Mouse (Mus musculus) adrenal gland, postnatal 14 days (tissue): ENCODE results near the gene Cavin3. TPM values are rescaled to one million over a fixed set of nuclear protein-coding genes. Genes with fewer than 3 reads are reported as not detected.

Source experiments
- DNase-seq: peaks from one replicate; pipeline ENCODE4 v3.0.0; 2021; ENCODE audit warnings: mixed read lengths
- long read RNA-seq, 2 experiments: library from polyadenylated mRNA; stranded (forward); transcript quantifications; one replicate each; pipeline ENCODE4 v2.0.0; 2021
- total RNA-seq: library from RNA; stranded (reverse); gene quantifications from 2 replicates; pipeline ENCODE4 v1.2.3, GENCODE M21; 2021

Gene Cavin3
- 62.7 and 66.2 TPM in 2 replicates for total RNA-seq
- long read RNA-seq, experiment 1, transcript Cavin3-201 (2 exons, 1,662 nt) = major isoform, 243 of 250 reads
- long read RNA-seq, experiment 1, partial matches to known transcripts = 3 of 250 reads
- long read RNA-seq, experiment 1, other reads (novel, unspliced or antisense) = 4 of 250 reads
- long read RNA-seq, experiment 2, transcript Cavin3-201 (2 exons, 1,662 nt) = major isoform, 169 of 173 reads
- long read RNA-seq, experiment 2, partial matches to known transcripts = 0 of 173 reads
- long read RNA-seq, experiment 2, other reads (novel, unspliced or antisense) = 4 of 173 reads

GRCm38 (mm10) chr7:105481505-105482411, at the start of gene Cavin3:
Gene Cavin3, minus strand, starts transcription at chr7:105482300.
- DNase-seq = peak; percentile 91

- DNase-seq = no peak
Measured at GRCm38 (mm10) chr7:105528094-105528493, 46.0 kb upstream of the Cavin3 start.

GRCm38 (mm10) chr7:105527306-105527937, 45.3 kb upstream of the Cavin3 start:
- peak; percentile 55 for DNase-seq

- DNase-seq = no peak
Measured at GRCm38 (mm10) chr7:105524222-105524621, 42.1 kb upstream of the Cavin3 start.

- peak; percentile 49 for DNase-seq
Measured at GRCm38 (mm10) chr7:105520201-105520600, 38.1 kb upstream of the Cavin3 start.

GRCm38 (mm10) chr7:105519771-105520170, 37.7 kb upstream of the Cavin3 start:
- no peak for DNase-seq

GRCm38 (mm10) chr7:105519336-105519735, 37.2 kb upstream of the Cavin3 start:
- DNase-seq = no peak

- DNase-seq = no peak
Measured at GRCm38 (mm10) chr7:105516669-105517360, 34.7 kb upstream of the Cavin3 start.

- DNase-seq = peak; percentile 71
Measured at GRCm38 (mm10) chr7:105515178-105515577, 33.1 kb upstream of the Cavin3 start.

- DNase-seq = no peak
Measured at GRCm38 (mm10) chr7:105514561-105514960, 32.5 kb upstream of the Cavin3 start.

GRCm38 (mm10) chr7:105513845-105514291, 31.8 kb upstream of the Cavin3 start:
- no peak for DNase-seq

GRCm38 (mm10) chr7:105510143-105510542, 28.0 kb upstream of the Cavin3 start:
- no peak for DNase-seq

GRCm38 (mm10) chr7:105507257-105507656, 25.2 kb upstream of the Cavin3 start:
- DNase-seq = peak; percentile 22

GRCm38 (mm10) chr7:105501984-105502383, 19.9 kb upstream of the Cavin3 start:
- DNase-seq = no peak

GRCm38 (mm10) chr7:105499676-105500075, 17.6 kb upstream of the Cavin3 start:
- DNase-seq = no peak

GRCm38 (mm10) chr7:105498854-105499492, 16.9 kb upstream of the Cavin3 start:
- DNase-seq = no peak

GRCm38 (mm10) chr7:105497881-105498280, 15.8 kb upstream of the Cavin3 start:
- DNase-seq = no peak

- DNase-seq = no peak
Measured at GRCm38 (mm10) chr7:105487104-105487876, 5.2 kb upstream of the Cavin3 start.

- peak; percentile 61 for DNase-seq
Measured at GRCm38 (mm10) chr7:105485029-105485428, 2.9 kb upstream of the Cavin3 start.

- DNase-seq = peak; percentile 33
Measured at GRCm38 (mm10) chr7:105482426-105482825, 326 bp upstream of the Cavin3 start.
